In genomic region chr1:106173621-106174156, GRCm38 (mm10) we compare ENCODE assay signal across 8 mouse cellular contexts. TPM values are rescaled to one million over a fixed set of nuclear protein-coding genes. Genes with fewer than 3 reads are reported as not detected.
A peak's percentile ranks its signal among the peaks of the same experiment; 100 is the strongest.
DNase-seq lines count a peak whose midpoint lies in the region; ATAC-seq and TF ChIP-seq lines count a peak whose summit lies in the region.

No protein-coding gene starts in this region.

- peak overlapping the region; percentile 96 for H3K27ac ChIP-seq in gastrocnemius, adult 2 months
- peak overlapping the region in 1 of 2 experiments; percentile 94; a peak in 1 of 4 replicates for H3K27ac ChIP-seq in heart, embryonic 14.5 days (replicated peaks in 1 of 2; ENCODE audit: control insufficient read depth in 1 of 2, insufficient read depth in 1 of 2, low read depth in 2 of 2, low read length in 2 of 2)
- no peak overlapping the region for H3K27ac ChIP-seq in liver, embryonic 15.5 days (replicated peaks)

- peaks cover 24% of the 10 kb centered on the region for H3K4me1 ChIP-seq in E14TG2a.4 (replicated peaks; ENCODE audit: low read depth, low read length)
- H3K4me1 ChIP-seq in heart, embryonic 14.5 days (ENCODE audit: control insufficient read depth in 2 of 2, insufficient read depth in 2 of 2, low read length in 2 of 2): peaks cover 4 to 34% of the 10 kb centered on the region in 2 experiments; a peak in 3 of 4 replicates
- H3K4me1 ChIP-seq in liver, embryonic 15.5 days (replicated peaks): peaks cover 25% of the 10 kb centered on the region

- no peak for TF ChIP-seq CTCF in gastrocnemius, adult 2 months (IDR thresholded peaks at IDR 0.05)
- no peak for TF ChIP-seq CTCF in E14TG2a.4 (conservative IDR thresholded peaks at IDR 0.05; ENCODE audit: low read length)

- peak overlapping the region; percentile 91 for H3K4me2 ChIP-seq in heart, embryonic 14.5 days (ENCODE audit: low read length)
- peak overlapping the region; percentile 98 for H3K4me2 ChIP-seq in liver, embryonic 15.5 days

- H3K4me3 ChIP-seq in gastrocnemius, adult 2 months: peak overlapping the region; percentile 97
- H3K4me3 ChIP-seq in E14TG2a.4 (replicated peaks; ENCODE audit: low read length): peak overlapping the region; percentile 89
- H3K4me3 ChIP-seq in heart, embryonic 14.5 days (ENCODE audit: control insufficient read depth in 1 of 2, insufficient read depth in 1 of 2, low read depth in 1 of 2, low read length in 2 of 2): peak overlapping the region; percentile 64 to 96
- peak overlapping the region; percentile 82 for H3K4me3 ChIP-seq in liver, embryonic 15.5 days (replicated peaks)

- DNase-seq in gastrocnemius, adult 2 months: no peak
- no peak for DNase-seq in gastrocnemius, postnatal 14 days
- DNase-seq in urinary bladder, postnatal 4 days (ENCODE audit: low spot score in 2 of 2): no peak
- no peak for DNase-seq in cerebellum, adult 11 months
- no peak for DNase-seq in thymus, postnatal 4 days

- H3K9me3 ChIP-seq in E14TG2a.4 (ENCODE audit: low read length): no peaks in the 10 kb centered on the region
- no peaks in the 10 kb centered on the region for H3K9me3 ChIP-seq in heart, embryonic 14.5 days (ENCODE audit: control insufficient read depth, low read length)
- H3K9me3 ChIP-seq in liver, embryonic 15.5 days (replicated peaks): no peaks in the 10 kb centered on the region

- H3K9ac ChIP-seq in heart, embryonic 14.5 days (ENCODE audit: low read length): peak overlapping the region; percentile 98
- H3K9ac ChIP-seq in liver, embryonic 15.5 days: no peak overlapping the region

- intact Hi-C loops in gastrocnemius, adult 2 months (cut with DNase I): loop anchor here (5.0 kb wide), 3 partner anchors 94 to 181 kb away; partner anchors contain the start of gene Zcchc2
- intact Hi-C loops in gastrocnemius, postnatal 14 days (cut with DNase I; ENCODE audit: low total_unique reads): no loop called here

- 26% methylated on average over 9 of the region's 9 CpGs for WGBS in heart, embryonic 14.5 days
- WGBS in liver, embryonic 15.5 days (ENCODE audit: insufficient replicate concordance): 63% methylated on average over 9 of the region's 9 CpGs

- H3K27me3 ChIP-seq in E14TG2a.4 (ENCODE audit: insufficient read depth, low read length): peaks cover 16% of the 10 kb centered on the region
- H3K27me3 ChIP-seq in heart, embryonic 14.5 days (ENCODE audit: control insufficient read depth, insufficient read depth, low read length): no peaks in the 10 kb centered on the region
- peaks cover 21% of the 10 kb centered on the region for H3K27me3 ChIP-seq in liver, embryonic 15.5 days

- H3K36me3 ChIP-seq in E14TG2a.4 (ENCODE audit: insufficient read depth, low read length): no peaks in the 10 kb centered on the region
- no peaks in the 10 kb centered on the region for H3K36me3 ChIP-seq in heart, embryonic 14.5 days (ENCODE audit: control insufficient read depth, insufficient read depth, low read length)
- H3K36me3 ChIP-seq in liver, embryonic 15.5 days (replicated peaks): no peaks in the 10 kb centered on the region

- ATAC-seq in heart, embryonic 14.5 days (ENCODE audit: insufficient number of reproducible peaks, insufficient read depth, low FRiP score, low read depth): no peak
- ATAC-seq in liver, embryonic 15.5 days (ENCODE audit: insufficient read depth): no peak

RNA-seq across cellular contexts. Expression of gene Phlpp1, which starts 2.1 kb away (rescaled TPM):
- total RNA-seq in gastrocnemius, adult 2 months (2021): 1 to 10 TPM; 8.1 to 9.0 TPM
- 1 to 10 TPM; 7.1 to 8.5 TPM for total RNA-seq in gastrocnemius, postnatal 14 days (2021)
- 6.2 and 6.7 TPM in 2 replicates for polyA plus RNA-seq in heart, embryonic 14.5 days (2014; fragmentation: Nextera tagmentation; extraction: Ambion mirVana)
- polyA plus RNA-seq in liver, embryonic 15.5 days (2015; fragmentation: Nextera tagmentation; extraction: Ambion mirVana): 0.92 and 0.94 TPM in 2 replicates
